Mouse (Mus musculus) cerebellum, adult 18-20 months (tissue): ENCODE results near the gene Pcf11.

ENCODE experiments used
- DNase-seq, 2 experiments: peaks; one replicate each; pipeline ENCODE4 v3.0.0; 2021

The Pcf11 gene

DNA sequence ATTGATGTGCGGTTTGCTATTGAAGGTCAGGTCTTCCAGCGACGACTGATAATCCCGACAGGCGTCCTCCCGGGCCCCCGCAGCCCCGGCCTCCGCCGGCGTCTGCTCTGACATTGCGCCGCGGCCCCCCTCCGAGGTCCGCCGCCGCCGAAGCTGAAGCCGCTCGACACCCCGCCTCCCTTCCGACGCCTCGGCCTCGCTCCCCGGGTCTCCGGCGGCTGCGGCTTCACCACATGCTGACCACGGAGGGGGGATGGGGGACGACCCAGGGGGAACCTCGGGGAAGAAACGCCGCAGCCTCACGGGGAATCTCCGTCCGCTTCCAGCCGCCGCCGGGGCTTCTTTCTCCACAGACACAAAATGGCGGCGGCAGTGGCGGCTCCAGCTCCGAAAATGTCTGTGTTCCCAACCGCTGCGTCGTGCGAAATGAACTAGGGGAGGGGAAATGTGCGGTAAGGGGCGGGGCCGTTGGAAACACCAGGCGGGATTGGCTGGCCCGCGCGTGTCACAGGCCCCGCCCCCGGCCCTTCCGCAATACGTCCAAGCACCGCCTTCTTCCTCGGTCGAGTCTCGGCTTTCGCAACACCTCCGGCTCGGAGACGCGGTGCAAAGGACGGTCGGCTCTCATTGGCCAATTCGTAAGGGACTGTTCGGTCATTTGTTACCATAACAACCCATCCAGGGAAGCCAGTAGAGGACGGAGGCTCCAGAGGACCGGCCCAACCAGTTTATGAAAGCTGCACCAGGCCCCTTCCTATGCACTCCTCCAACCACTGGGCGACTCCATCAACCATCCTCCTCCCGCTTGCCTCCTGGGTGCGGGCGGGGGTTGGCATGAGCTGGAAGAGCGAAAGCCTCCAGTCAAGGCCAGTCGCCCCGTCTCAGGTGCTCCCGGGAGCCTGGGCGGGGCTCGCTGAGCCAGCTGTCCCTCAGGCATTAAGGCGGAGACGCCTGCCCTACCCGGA, at the start of gene Pcf11:
Gene Pcf11, minus strand, starts transcription at position 428 of the 965 bp plus-strand sequence.
- DNase-seq = peak; percentile 96 to 98

DNA sequence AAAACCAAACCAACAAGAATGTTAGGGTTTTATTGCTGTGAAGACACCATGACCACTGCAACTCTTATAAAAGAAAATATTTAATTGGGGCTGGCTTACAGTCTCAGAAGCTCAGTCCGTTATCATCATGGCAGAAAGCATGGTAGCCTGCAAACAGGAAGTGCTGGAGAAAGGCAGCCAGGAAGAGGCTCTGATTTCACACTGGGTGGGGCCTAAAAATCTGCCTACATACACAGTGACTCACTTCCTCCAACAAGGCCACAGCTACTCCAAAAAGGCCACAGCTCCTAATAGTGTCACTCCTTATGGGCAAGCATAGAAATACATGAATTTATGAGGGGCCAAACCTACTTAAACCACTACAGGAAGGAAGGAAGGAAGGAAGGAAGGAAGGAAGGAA, 45.3 kb upstream of the Pcf11 start:
- DNase-seq = no peak

DNA sequence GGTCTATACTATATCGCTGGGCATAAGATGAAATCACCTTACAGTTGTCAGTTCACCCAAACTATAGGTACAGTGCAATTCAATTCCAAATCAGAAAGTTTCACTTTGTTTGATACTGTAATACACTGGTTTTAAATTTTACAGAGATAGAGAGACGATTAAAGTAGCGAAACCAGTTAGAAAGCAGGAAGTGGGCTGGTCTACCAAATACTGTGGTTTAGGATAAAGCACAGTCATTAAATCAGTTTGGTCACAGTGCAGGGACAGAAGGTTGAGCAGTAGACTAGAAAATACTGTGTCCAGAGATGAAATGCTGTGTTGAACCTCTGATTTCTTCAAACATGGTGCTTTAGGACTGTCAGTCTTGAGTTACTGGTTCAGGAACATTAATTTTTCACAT, 41.9 kb upstream of the Pcf11 start:
- no peak for DNase-seq

DNA sequence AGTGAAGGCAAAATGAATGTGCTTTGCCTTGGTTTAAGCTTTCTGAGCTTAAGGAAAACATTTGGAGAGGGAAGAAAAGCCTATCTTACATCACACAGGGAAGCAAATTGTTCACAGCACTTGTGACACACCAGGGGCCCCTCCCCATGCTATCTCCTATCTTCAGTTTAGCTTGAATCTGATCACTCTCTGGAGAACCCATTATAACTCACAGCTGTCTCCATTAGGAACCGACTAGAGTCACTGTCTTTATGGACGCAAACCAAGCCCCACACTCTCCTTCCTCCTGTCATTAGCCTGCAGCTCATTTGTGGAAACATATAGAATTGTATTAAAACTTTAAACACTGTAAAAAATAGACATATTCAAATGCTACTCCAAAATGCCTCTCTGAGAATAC, 39.8 kb upstream of the Pcf11 start:
- no peak for DNase-seq

DNA sequence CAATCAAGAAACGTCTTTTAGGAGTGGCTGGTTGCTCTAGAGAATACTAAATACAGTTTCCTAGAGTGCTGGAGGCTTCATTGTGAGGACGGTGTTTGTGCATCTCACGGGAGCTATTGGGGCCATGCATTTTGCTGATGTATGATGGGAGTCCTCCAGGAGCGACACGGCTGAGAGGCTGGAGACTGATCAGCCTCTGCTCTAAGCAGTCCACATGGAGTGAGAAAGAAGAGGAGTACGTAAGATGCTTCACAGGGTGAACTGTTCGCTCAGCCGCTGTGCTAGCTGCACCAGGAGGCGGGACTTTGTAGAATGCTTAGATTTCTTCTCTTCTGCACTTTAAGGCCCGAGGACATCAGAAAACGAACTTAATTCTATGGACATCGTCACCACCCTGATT, 37.0 kb upstream of the Pcf11 start:
- no peak for DNase-seq

DNA sequence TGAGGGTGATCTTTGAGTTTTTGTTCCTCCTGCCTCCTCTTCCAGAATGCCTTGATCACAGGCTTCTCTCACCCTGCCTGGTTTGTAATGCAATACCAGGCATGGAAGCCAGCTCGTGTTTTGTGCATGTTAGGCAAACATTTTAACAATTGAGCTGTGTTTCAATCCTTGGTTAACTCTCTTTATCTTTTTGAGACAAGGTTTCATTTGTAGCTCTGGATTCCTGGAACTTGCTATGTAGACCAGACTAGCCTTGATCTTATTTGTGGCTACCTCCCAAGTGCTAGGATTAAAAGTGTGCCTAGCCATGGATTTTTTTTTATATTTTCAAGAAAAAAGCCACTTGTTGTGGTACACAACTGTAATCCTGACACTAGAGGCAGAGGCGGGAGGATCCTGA, 35.8 kb upstream of the Pcf11 start:
- no peak for DNase-seq

DNA sequence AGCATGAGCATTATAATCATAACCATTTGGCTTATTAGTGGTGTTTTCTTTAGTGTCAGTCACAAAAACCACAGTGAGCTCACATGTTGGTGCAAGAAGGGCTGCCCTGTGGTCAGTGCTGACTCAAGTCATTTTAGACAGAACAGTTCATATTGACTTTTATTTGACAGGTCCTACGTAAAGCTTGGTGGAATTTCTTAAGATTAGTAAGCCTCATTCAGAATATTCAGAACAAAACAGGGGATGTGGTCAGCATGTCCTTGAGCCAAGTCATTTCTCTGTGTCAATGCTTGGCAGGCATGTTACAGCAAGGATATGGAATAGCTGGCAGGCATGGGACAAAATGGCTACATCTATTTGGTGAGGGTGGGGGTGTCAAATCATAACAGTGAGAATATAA, 33.9 kb upstream of the Pcf11 start:
- DNase-seq = no peak

DNA sequence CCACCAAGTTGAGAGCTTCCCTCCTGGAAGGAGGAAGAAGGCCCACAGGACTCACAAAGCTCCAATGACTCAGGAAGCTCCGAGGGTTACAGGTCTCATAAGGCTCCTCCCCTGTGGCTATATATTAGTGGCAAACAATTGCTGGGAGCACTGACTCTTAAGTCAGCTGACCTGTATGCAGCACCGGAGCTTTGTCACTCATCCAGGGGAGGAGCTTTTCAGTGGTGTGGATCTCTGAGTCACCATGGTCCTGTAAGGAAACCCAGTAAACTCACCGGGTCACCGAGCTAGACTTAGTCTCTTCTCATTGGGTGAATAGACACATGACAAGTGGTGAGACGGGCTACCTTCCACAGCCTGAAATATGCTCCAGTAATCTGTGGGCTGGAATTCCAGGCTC, 29.0 kb upstream of the Pcf11 start:
- no peak for DNase-seq

DNA sequence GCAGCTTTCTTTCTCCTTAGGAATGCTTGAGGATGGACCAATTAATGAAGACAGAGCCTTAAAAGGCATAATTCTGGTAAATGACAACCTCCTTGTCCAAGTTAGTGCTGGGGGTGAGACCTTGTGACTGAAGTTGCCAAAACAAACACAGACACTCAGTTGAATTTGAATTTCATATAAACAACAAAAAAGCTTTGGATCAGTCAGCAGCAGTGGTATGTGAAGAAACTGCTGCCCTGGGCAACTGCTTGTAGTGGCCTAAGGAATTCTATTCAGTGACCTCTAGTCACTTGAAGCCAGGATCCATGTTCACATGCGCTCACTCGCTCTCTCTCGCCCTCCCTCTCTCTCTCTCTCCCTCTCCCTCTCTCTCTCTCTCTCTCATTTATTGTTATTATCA, 26.7 kb upstream of the Pcf11 start:
- no peak for DNase-seq

DNA sequence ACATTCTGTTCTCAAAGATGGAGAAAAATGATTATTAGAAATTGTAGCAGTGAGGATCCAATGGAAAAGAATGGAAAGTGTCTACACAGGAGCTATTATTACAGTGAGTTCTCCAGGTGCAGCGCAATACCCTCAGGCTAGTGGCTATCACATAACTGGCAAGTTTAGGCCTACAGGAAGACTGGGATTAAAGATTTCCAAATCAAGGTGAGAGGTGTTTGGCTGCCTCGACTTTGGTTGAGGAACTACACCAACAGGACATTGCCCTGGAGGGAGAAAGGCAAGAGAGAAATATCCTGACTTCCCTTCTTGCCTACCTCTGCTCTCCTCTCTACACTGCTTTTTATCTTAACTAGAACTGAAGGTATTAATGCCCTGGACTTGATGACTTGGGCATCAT, 19.4 kb upstream of the Pcf11 start:
- DNase-seq = no peak

DNA sequence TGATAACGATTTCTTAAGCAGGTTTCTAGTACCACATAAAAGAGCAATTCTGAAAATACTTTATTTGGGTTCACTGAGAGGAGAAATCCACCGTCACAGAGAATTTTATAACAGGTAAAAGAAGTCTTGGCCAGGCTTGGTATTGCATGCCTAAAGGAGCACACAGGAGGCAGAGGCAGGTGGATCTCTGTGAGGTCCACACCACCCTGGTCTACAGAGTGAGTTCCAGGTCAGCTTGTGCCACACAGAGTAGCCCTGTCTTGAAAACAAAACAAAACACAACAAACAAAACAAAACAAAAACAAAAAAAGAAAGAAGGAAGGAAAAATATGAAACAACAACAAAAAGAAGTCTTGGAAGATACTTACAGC, 18.6 kb upstream of the Pcf11 start:
- no peak for DNase-seq

DNA sequence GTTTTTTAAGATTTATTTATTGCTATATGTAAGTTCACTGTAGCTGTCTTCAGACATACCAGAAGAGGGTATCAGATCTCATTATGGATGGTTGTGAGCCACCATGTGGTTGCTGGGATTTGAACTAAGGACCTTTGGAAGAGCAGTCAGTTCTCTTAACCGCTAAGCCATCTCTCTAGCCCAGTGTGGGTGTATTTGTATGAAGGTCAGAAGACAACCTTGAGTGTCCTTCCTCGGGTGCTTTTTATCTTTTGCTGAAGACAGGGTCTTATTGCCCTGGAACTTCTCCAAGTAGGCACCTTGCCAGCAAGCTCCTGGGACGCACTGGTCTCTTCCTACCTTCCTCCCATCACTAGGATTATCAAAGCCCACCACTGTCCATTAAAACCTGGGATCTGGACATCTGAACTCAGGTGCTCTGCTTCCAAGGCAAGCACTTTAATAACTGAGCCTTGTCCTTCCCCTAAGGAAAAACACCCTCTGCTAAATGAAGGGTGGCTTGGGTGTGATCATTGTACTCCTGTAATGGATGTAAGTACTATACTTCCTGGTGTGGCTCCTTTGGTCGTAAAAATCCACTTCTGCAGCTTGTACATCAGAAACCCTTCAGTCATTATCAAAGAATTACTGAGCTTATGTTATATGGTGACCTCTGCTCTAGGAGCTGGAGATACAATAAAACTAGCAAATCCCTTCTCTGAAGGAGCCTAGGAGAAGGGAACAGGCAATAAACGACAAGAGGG, 18.0 kb upstream of the Pcf11 start:
- no peak for DNase-seq

DNA sequence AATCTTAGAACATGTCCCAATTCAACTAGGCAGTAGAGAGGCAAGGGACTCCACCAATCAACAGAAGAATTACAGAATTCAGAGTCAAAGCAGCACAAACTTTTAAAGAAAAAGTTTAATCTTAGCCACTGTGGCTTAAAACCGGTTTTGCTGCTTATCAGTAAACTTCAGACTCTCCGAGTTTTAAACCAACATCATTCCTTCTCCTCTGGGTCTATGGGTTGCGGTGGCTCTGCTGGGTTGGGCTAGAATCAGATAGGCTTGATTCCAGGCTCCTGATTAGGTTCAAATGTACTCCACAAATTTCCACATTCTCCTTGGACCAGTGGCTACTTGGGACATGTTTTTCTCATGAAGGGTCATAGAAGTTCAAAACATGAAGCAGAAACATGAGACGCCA, 7.6 kb upstream of the Pcf11 start:
- no peak for DNase-seq

DNA sequence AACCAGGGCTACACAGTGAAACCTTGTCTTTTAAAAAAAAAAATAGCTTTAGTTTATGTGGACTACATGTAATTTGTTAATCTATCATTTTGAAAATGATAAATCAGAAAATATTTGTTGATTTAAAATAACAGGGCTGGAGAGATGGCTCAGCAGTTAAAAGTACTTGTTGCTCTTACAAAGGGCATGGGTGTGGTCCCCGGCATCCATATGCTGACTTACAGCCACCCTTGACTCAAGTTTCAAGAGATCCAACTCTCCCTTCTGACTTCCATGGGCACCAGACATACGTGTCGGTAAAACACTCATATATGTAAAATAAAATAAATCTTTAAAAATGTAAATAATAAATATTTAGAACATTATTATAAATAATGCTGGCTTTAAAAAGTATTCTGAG, 5.4 kb upstream of the Pcf11 start:
- no peak for DNase-seq

DNA sequence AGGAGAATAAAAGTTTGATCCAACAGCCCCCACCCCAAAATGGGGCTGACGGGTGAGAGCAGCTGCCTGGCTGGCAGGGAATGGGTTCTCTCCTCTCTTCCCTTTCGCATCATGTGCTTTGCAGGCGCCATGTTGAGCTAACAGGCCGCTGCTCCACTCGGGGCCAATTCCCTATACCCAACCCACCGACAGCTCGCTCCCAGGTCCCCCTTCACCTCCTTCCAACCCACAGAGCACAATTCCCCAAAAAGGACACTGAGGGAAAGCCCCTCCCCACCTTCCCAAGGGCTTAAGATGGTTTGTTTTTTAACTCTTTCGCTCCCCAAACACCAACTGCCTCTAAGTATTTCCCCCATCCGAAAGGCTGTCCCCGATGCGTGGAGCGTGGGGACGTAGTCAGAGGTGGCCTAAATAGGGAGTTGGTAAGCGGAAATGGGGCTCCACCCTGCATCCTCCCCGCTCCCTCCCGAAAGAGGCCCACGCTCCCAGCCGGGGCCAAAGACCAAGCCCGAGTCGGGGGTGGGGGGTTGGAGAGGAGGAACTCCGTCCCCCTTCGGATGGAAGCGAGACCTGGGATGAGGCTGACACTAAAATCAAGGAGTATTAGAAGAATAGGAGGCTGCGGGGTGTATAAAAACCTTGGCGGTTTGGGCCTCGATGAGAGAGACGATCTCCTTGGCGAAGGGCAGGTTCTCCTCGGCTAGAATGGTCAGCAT, 785 bp downstream of the Pcf11 start:
- DNase-seq = peak; percentile 61 to 62

DNA sequence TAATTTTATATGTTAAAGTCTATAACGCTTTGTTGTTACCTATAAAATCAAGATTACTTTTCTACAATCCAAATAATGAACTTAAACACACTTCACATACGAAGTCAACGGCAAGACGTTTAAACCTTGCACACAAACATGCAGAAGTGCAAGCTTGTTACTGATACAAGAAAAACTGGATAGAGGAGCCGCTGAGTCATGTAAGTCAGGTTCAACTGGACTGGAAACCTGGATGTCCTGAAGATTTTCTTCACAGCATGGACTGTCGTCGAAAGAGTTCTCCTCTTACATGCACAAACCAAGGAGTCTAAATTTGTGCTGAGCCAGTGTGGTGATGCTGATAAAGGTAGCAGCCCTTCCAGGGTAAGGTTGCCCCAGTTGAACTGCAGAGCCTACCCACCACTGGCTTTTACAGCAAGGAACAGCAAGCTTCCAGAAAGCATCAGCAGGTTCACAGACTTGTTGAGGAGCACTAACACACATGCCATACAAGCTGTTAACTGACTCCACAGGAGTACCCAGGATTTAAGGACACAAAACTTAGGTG, 3.4 kb downstream of the Pcf11 start:
- no peak for DNase-seq

DNA sequence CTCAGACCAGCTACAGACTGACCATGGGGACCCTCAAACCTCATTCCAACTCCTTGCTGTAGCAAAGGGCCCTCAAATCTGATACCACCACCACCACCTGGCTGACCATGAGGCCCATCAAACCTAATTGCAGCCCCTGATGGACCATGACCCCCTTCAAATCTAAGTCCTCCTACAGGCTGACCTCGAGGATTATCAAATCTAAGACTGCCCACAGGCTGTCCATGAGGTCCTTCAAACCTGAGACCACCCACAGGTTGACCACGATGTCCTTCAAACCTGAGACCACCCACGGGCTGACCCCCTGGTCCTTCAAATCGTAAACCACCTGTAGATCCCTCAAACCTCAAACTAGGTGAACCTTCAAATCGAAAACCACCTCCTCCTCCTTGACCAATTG, 11.7 kb downstream of the Pcf11 start:
- no peak for DNase-seq

DNA sequence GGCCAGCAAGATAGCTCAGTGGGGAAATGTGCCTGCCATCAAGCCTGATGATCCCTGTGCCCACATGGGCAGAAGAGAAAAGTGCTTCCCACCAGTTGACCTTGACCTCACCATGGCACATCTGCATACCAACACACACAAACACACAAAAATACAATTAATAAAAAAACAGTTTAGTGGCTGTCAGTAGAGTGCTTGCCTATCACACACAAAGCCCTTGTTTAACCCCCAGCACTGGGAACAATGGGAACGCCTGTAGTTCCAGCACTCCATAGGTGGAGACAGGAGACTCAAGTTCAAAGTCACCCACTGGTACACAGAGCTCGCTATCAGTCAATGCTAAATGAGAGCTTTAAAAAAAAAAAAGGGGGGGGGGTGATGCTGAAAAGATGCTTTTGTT, 13.3 kb downstream of the Pcf11 start:
- no peak for DNase-seq

DNA sequence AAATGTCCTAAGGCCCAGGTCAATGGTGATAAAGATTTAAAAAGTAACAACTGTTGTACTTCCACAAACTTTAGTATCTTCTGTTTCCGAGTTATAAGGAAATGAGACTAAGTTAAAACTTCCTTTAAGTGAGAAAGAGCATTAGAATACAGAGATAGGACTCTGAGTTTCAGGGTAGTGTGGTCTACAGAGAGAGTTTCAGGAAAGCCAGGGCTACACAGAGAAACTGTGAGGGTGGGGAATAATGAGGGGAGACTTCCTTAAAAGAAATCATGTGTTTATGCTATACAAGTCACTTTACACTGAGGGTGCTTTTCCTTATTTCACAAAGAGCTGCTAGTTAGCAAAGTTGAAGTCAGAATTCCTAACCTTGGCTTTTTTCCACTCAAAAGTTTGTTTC, 16.4 kb downstream of the Pcf11 start:
- no peak for DNase-seq

DNA sequence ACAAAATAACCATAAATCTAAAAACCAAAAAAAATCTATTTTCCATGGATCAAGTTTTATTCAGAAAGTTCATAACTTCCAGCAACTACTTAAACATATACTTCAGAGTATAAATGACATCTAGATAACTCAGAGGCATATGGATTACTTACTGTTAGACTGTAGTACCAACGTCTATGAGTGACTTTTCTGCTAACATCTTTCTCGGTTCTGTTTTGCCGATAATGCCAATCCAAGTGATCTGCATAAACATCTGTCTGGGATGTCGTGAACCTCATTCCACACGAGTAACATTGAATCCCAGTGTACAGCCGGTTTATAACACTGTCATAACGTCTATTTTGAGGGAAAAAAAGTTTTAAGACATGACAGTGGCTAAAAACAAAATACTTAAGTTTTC, 21.9 kb downstream of the Pcf11 start:
- no peak for DNase-seq

DNA sequence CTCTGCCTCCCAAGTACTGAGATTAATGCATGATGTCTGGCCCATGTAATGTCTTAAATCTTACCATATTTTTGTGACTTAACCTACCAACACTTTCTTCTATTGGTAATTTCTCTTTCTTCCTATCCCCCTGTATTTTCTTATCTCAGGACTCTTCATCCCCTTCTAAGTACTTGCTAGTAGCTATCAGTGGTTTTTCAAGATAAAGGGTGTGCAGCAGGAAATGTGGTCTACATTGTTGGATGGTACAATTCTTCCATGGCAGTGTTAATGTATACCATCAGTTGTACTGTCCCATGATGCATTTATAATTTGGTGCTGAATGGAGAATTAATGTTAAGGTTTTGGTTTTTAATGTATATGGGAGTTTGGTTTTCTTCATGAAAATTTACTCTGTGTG, 27.4 kb downstream of the Pcf11 start:
- no peak for DNase-seq

DNA sequence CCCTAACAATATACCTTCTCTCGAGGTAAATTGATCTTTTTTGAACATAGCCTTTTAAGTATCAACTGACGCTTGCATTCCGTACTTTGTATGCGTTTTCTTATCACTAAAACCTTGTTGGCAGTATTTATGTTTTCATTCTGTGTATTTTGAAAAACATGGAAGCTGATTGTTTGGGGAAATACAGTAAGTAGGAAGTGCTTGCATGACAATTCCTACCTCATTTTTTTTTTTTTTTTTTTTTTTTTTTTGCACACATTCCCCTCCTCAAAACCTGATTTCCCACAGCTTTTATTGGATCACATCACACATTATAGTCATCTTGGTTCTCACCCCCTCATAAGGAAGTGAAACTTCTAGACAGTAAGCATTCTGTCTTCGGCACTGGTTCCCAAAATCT, 31.7 kb downstream of the Pcf11 start:
- no peak for DNase-seq

DNA sequence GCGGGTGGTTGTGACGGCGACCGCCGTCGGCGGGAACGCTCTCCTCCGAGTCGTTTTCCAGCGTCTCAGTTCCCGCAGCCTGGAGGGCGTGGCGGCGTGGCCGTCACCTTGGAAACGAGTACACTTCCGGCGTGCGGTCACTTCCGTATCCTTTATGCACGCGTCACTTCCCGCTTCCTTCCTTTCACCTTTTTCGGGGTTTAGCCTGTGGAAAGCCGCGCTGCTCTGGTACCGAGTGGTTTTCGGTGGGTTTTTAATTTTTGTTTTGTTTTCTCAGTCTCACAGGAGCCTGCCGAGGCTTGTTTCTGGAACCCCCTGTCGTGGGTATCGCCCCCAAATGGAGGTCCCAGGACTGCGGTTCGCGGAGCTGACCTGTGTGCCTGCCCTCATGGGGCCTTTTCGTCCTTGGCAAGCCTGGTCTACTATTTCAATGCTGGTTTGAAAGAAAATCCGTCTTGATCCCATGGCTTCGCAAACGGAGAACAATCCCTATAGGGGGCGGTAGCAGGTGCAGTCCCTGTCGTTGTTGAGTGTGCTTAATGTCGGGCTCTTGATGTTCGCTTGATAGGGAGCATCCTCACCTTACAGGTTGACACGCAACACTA, 32.6 kb downstream of the Pcf11 start, which contains the start of gene Ankrd42:
Gene Ankrd42, minus strand, starts transcription at position 122 of the 605 bp plus-strand sequence.
- DNase-seq = peak; percentile 91 to 92
